Mouse (Mus musculus): ENCODE measurements around the gene Adarb2.

The Adarb2 gene

GRCm38 (mm10) chr13:8202681-8203476 is at the start of gene Adarb2:
TSS of gene Adarb2 (plus strand) at chr13:8202866.
- no peak for DNase-seq (ENCODE audit: low read depth, low spot score)

DNA sequence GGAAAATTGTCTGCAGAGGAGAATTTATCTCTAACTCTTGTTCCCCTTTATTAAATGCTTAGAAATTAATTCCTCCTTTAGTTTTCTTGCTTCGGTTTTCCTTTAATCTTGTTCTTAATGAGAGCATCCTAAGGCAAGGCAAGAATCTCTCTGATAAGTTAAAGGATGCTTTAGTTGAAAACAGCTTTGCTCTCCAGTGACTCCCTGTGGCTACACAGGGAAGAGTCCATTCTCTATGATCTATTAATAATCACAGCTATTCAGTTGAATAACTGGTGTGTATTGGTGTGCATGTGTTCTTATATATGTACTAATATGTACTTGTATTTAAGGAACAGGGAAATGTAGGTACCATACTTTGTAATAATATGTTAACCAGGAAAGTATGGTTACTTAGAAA is 28.9 kb upstream of the Adarb2 start:
- no peak for DNase-seq (ENCODE audit: low read depth, low spot score)

DNA sequence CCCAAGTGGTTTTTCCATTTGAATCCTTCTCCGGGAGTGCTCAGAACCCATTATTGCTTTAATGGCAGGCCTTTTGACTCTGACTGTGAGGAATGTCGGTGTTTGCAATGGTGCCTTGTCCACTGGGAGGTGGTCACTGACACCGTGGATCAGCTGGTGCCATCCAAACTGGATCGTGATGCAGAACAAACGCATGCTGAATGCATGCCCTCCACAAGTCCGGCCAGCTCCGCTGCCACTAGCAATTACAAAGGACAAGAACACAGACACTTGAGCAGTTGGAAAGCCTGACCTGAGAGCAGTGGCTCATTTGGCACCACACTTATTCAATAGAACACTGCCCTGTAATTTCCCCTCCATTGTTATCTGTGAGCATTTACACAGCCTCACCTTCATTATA is 10.7 kb upstream of the Adarb2 start:
- DNase-seq (ENCODE audit: low read depth, low spot score) = no peak

DNA sequence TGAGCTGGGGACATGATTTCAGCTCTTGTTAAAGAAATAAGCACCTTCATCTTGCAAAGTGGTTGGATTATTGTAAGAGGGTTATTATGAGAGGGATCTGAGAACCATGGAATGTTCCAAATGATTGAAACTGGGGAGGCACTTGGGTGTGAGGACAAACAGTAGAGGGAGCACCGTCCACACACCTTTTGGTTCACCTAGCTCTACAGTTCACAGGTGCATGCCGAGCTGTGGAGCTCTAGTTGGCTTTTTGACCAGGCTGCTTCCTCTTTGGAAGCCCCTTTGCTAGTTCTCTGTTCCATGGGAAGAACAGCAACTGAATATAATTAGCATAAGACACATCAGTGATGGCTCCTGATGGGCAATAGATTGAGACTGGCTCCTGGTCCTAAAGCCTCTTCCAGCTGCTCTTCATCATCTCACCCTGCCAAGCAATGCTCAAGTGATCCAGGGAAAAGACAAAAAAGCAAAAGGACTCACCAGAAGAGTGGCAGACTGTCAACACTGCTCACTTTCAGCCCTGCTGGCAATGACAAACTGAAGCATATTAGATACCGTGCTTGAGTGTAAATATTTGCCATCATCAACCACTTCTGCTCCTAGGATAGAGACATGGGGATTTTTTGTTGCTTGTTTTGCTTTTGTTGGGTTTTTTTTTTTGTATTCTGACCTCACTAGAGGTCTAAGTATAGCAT is 3.3 kb upstream of the Adarb2 start:
- DNase-seq (ENCODE audit: low read depth, low spot score) = no peak

- no peak for DNase-seq (ENCODE audit: low read depth, low spot score)
These were observed 779 bp downstream of the Adarb2 start for GRCm38 (mm10) chr13:8203477-8203813.

GRCm38 (mm10) chr13:8207337-8207736 is 4.7 kb downstream of the Adarb2 start:
- no peak for DNase-seq (ENCODE audit: low read depth, low spot score)

DNA sequence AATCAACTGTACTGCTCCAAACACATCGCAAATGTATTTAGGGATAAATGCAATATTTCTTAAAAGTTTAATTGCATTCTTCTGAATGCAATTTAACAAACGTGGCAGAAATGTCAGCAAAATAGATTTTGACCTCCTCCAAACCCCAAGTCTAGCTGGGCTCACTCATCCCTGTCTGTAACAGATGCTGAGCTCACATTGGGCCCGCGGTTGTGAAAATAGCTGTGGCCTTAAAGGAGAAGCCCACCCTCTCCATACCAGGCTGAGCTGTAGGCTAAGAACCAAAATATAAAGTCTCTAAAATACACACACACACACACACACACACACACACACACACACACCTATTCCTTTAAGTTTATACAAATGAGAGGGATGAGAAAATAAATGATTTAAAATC is 8.1 kb downstream of the Adarb2 start:
- DNase-seq (ENCODE audit: low read depth, low spot score) = no peak

DNA sequence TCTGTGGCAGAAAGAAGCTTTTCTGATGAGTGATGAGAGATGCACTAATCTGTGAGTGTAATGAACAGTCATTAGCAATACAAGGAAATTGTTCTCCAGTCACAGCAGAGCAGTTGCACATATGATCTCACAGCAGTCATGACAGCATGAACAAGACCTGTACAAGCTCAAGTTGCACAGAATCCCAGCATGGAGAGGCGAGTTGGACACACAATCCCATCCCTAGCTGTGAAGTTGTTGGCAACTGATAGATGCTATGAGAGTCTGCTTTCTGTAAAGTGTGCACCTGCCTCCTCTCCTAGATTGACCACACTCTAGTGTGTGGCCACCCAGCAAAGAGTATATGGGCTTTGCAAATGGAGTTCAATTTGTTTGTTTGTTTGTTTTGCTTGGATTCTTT is 36.2 kb downstream of the Adarb2 start:
- no peak for DNase-seq (ENCODE audit: low read depth, low spot score)

DNA sequence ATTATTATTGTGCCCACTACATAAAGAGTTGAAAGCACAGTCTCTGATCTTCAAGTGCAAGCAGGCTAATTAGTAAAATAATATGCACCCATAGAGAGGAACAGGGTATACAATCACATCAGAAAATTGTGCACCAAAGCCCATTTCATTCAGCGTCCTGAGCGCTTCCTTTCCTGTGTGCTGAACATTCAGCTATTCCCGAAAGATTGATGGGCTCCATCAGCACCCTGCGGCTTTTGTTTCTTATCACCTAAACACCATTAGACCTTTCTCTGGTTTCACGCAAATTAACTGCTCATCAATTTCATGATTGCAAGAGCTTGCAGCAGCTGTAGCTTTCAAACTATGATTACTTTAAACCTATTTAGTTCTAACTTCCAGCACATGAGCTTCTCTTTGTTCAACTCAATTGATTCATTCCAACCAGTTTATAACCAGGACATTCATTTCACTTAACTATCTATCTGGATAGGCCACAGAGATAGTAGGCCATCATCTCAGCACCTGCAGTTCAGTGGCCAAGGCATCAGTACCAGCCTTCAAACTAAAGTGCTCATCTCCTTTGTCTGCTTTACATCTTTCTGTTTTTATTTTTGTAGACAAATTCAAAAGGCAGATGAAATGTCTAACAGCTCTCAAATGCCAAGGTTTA is 45.5 kb downstream of the Adarb2 start:
- DNase-seq (ENCODE audit: low read depth, low spot score) = no peak

DNA sequence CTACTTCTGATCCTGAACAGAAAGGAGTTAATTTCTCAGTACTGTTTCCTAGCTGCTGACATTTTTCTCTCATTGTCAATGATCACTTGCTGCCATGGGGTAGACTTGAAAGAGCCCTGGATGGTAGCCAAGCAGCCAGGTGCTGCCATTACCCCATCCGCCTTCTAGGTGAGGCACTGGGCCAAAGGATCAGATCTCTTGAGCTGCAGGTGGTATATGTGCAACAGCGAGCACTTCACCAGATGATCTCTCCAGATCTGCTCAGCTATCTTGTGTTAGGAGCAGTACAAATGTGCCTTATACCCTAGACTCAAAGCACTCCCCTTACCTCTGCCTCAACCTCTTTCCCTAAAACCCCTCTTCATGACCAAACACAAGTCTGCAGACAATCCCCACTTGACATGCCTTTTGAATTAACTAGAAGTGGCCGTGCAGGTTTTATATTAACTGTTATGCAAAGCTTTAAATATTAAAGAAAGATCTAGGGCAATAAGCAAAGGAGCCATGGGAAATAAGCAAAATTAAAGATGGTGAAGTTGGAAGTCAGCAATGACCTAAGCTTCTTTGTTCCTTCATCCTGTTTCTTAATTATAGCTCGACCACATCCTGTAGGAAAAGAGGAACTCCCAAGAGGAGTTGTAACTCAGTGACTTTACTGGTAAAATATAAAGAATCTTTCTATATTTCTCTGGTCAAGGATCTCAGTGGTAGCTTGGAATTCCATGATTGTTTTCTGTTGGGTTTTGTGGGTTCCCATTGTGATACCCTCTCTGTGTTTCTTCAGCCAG is 69.7 kb downstream of the Adarb2 start:
- no peak for DNase-seq (ENCODE audit: low read depth, low spot score)

DNA sequence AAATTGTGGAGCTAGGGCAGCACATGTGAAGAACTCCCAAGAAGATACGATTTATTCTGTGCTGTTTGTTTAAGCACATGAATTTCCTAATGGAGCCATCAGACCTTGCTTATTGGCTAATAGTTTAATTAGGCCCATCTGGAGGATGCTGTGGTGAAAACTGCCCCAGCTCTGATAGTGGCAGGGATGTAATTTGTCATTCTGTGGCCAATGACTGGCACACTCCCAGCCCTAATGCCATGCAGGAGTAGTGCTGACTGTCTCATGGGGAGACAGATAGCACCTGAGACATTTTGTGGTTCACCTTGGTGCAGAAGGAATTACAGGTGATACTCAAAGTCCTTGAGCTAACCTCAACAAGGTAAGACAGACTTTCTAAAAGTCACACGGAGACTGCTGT is 80.5 kb downstream of the Adarb2 start:
- DNase-seq (ENCODE audit: low read depth, low spot score) = no peak

DNA sequence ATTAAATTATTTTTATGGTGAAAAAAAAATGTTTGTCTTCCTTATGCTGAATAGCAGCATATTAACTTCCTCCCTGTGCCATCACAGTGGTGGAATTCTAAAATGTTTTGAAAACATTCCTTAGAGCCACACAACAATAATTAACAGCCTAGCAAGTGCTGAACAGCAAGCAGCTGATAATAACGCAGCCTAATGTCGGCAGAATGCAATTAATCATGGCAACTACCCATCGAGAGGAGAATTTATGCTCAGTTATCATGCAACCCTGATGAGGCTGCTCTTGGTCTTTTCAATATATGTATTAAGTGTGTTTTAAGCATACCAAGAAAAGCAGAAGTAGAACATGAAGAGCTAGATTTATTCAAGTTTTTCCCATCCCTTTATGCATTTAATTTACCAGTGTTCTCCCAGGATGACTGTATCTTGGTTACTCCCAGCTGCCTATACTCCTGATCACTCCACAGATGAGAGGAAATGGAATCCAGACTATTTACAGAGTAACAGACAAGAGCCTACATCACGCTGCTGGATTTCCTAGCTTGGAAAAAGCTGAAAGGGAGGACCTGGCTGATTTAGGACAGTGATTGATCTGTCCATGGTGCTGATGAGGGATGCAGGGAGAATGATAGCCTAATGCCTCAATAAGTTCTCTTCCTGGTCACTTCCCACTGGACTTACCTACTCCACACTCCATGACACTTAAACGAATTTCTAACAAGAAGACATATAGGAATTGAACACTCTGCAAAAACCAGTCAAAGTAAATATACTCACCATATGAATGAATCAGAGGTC is 113.9 kb downstream of the Adarb2 start:
- DNase-seq (ENCODE audit: low read depth, low spot score) = no peak

DNA sequence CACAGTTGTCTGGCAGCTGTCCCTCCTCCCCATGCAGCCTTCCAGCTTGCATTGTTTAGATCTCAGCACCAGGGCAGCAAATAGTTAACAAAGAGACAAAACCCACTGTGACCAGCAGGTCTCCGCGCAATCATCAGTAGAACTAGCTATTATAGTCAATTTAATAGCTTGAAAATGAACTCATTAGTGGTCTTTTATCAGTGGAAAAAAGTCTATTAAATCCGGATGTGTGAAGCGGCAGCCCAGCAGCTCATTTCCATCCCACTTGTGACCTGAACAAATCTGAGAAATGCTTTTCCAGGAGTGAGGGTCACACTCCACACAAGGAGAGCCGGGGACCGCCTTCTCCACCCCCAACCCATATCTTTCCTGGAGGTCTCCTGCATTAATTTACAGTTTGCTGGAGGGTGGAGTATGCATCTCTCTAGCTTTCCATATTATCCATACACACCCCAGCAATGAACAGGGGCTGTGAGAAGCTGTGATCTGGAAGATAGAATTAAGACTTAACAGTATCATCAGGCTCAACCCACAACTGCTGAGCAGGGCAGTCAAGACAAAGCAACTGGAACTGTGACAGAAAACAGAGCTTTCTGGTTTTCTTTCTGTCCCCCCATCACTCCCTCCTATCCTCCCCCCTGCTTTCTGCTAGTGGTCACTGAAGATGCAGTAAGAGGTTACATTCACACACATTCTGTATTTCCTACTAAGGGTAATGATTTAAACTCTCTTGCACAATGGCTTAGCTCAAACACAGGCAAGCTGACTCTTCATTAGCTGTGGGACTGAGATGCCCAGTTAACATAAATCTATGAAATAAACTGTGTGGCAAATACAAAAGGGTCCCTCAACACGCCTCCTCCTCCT is 131.2 kb downstream of the Adarb2 start:
- DNase-seq (ENCODE audit: low read depth, low spot score) = no peak

- no peak for DNase-seq (ENCODE audit: low read depth, low spot score)
These were observed 131.9 kb downstream of the Adarb2 start for GRCm38 (mm10) chr13:8334580-8334979.

DNA sequence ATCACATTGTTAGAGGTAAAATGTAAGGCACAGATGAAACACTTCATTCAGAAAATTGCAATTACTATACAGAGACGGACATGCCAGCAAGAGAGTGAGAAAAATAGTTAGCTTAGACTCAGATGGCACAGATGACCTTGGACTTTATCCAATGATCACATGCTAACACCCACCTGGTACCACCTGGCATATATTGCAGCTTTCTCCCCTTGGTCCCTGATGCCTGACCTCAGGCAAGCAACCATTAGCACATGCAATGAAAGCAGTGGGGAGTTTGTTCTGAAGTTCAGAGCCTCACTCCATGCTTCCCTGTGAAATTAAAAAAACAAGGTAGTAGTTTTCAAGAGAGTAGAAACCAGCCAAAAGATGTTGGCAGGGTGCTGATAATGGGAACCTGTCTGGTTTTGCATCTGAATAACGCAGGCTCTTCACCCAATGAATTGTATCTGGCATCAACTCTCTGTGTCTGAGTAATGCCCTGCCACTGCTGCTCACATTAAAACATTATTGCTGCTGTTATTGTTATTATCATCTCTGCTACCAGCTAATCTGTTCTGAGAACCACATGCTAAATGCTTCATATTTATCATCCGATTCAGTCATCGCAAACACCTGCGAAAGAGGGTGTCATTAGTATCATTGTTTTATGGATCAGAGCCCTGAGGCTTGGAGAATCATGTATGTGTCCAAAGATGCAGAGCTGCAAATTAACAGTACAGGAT is 138.6 kb downstream of the Adarb2 start:
- no peak for DNase-seq (ENCODE audit: low read depth, low spot score)

DNA sequence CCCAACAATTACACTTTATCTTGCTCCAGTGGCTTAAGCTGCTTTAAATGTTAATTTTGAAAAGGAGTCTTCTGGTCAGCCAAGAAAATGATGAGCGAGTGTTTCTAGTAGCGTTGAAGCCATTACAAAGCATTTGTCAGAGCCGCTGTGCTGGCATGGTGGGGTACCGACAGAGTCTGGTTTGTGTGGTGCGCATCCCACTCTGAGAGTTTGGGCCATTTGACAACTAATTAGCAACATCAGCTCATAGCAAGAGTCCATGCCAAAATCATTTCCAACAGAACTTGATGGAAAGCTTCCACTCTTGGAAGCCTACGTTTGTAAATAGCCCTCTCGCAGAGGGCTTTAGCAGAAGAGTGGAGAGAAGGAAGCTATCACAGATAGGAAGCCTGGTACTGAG is 144.5 kb downstream of the Adarb2 start:
- DNase-seq (ENCODE audit: low read depth, low spot score) = no peak

GRCm38 (mm10) chr13:8352341-8352740 is 149.7 kb downstream of the Adarb2 start:
- DNase-seq (ENCODE audit: low read depth, low spot score) = no peak

DNA sequence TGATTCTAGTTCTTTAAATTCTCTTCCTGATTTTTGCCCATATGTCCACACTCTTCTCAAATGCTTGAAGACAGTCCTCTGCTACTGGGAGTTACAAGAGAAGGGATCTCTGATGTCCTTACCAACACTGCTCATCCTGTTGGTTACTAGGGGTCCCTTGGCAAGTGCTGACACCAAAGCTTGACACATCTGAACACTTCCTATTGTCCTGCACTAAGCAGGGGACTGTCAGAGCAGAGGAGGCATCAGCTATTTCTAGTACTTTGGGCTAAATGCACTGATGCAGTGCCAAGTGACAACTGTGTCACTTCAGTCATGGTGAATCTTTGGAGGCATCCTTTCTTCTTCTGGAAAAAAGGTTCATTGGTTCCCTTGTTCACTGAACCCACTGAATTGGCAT is 150.3 kb downstream of the Adarb2 start:
- DNase-seq (ENCODE audit: low read depth, low spot score) = no peak

DNA sequence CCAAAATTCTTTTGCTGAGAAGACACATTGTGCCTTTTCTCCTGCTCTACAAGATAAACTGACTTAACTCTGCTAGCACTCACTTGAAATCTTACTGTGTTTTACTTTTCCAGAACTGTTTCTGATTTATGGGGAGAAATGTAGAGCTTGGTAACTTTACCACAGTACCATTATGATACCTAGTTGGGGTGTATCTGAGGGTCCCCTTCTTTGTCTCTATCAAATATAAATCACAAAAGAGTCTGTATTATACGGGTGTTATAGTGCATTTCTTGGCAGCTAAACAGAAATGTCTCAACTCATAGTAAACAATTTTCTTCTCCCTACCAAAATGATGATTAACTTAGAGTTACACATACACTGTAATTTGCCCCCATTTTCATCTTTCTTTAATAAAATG is 162.9 kb downstream of the Adarb2 start:
- DNase-seq (ENCODE audit: low read depth, low spot score) = no peak

- no peak for DNase-seq (ENCODE audit: low read depth, low spot score)
These were observed 163.4 kb downstream of the Adarb2 start for GRCm38 (mm10) chr13:8366087-8366486.

Measured in retina, adult 2 months (tissue).